Mouse (Mus musculus) frontal cortex, postnatal 36 days (tissue): ENCODE data around the gene Kcne2.

Experiments used
- DNase-seq, 2 experiments: peaks; one replicate each; pipeline ENCODE4 v3.0.0; 2022; ENCODE audit warnings: low spot score in 2 of 2

Kcne2 gene

DNA sequence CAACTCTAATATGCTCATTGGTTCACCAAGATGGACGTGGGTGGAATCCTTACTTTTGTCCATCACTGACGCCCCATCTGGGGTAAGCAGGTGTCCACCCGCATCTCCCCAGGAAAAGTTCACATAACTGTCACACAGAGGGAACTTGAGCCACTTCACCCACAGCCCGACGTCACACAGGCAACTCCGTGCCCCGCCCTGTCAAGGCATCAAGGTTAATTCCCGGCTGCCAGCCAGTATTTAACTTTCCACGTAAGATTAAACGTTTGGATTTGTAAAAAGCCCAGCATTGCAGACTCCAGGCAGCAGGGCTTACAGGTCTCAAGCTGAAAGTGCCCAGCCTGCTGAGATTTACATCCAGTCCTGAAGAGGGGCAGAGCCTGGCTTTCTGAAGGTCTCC, at the start of gene Kcne2:
Gene Kcne2 (plus strand): TSS at position 289 of the 400 bp plus-strand sequence.
- no peak for DNase-seq

DNA sequence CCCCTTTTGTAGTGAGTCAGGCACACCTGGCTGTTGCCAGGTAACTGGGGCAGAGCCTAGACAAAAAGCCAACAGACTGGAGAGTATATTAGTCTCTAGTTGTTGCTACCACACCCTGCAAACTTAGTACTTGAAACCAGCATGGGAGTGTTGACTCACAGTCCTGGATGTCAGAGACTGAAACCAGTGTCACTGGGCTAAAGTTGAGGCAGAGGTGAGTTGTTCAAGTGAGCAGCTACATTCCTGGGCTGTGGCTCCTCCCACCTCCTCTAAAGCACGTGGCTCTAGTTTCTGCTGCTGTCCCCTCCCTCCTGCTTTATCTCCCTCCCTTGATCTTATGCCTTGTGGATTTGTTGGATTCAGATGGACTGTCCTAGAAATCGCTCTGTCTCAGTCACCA, 46.3 kb upstream of the Kcne2 start:
- no peak for DNase-seq

DNA sequence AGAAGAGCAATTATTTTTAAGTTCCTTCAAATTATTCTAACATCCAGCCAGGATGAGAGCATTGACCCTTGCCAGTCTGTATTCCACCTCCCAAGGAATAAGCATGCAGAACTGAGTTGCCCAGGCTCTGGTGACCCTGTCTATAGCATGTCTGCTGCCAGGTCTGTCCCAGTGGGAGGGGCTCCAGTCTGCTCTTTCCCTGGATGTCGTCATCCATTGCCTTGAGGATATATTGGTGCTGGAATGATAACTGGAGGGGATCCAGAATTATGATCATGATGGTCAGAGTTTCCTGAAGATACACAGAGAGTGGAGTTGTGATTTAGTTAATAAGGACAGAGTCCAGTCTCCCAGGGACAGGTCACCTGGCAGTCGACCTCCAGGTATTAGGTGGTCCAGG, 45.2 kb upstream of the Kcne2 start:
- DNase-seq, result no peak

DNA sequence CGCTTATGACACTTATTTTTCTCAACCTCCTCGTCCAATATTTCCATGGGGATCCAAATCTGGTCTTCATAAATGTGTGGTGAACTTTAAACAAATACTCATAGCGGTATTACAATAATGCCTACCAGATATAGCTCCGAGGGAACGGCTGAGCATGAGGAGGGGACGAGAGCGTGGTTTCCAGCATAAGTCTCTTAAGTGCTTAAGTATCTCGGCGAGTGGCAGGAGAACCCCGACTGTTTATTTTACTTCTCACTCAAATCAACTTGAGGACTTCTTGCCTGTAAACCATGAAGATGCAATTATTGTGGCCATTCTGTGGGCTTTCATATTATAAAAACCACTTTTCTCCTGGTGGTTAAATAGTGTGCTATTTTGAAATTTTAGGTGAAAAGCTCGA, 44.5 kb upstream of the Kcne2 start:
- no peak for DNase-seq

DNA sequence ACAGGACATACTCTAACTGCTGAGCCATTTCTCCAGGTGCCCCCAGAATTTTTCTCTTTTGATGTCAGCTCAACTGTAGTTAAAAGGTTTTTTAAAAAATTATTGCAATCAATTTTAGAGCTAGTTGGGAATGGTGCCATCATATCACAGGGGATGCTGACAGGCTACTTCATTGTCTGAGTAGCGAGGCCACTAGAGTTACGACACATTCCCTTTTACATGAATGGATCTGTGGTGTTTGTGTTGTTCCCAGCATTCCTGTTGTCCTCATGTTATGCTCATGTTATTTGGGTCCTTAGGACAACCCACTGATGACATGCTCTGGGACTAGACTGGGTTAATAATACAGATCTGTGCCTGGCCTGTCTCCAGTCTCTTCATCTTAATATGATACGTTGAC, 42.5 kb upstream of the Kcne2 start:
- DNase-seq, result no peak

DNA sequence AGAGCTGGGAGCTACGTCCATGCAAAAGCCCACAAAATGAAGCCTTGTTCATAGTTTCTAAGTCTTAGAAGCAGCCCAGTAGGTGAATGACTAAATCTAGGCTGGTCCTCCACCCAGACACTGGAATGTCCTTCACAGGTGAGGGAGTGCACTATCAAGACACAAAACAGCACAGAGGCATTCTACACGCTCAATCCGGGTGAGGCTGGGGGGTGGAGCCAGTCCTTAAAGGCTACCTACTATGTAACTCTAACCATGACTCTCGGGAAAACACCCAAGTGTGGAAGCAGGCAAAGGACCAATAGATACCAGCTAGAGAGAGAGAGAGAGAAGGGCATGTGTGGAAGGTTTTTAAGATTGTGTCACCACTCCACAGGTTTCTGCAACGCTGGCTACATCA, 41.7 kb upstream of the Kcne2 start:
- DNase-seq, result no peak

DNA sequence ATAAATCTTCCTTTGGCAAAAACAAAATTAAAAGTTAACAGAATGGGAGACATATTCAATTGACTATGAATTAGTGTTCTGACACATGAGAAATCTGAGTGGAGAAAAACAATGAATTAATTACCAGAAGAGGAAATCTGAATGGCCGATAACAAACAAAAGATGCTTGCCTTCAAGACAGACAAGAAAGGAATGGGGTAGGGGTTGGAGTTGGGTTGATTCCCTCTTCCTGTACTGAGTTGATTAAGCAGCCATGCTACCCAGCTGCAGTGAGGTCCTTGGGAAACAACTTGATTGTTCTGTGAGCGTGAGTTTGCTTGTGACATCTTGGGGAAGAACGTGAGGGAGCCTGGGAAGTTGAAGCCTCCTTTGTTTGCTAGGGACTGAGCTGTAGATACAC, 37.9 kb upstream of the Kcne2 start:
- no peak for DNase-seq

DNA sequence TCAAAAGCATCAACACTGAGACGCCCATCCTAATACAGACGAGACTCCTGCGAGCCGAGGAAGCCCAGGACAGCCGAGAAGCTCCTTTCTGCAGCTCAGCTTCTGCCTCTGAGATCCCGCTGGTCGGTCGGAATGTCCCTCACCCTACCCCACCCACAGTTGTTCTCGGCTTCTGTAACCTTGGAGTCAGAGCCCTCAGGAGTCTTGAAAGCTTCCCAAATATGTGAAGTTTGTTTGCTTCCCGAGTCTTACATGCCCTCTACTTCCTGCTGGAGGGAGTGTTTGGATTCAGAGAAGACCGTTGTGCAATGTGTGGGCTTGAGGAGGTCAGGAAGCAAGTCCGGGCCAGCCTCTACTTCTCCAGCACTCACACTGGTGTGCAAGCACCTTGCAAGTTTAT, 24.3 kb upstream of the Kcne2 start:
- no peak for DNase-seq

DNA sequence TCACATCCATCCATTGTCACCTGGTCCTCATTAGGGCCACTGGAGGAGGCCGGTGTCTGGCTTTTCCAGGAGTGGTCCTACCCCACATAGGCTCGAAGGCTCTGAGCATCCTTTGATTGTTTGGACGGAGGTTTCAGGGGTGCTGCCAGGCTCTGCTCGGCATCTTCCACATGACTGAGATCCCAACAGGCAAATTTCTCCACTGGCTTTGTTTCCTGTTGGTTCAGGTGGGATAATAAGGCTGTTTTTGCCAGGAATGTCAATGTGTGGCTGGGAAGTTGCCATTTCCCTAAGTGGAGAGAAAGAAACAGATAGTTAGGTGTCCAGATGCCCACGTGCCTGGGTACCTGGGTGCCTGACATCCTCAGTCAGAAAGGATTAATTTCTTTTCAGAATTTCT, 17.7 kb upstream of the Kcne2 start:
- DNase-seq, result no peak

DNA sequence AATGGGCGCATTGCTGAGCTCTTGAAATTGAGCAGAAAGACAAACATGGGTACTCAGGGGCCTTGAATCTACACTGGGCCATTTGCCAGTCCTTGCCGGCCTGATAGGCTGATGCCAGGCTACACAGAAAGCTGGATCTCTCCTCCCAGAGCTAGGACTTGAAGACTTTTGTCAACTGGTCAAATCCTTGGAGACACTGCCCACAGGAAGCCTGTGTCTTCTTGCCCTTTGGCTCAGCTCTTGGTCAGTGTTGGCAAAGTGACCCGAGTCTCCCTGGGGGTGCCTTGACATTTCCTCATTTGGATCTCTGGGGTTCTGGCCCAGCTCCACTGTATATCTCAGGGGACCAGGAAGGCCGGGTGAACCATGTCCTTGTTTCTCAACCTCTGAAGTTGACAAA, 16.7 kb upstream of the Kcne2 start:
- no peak for DNase-seq

DNA sequence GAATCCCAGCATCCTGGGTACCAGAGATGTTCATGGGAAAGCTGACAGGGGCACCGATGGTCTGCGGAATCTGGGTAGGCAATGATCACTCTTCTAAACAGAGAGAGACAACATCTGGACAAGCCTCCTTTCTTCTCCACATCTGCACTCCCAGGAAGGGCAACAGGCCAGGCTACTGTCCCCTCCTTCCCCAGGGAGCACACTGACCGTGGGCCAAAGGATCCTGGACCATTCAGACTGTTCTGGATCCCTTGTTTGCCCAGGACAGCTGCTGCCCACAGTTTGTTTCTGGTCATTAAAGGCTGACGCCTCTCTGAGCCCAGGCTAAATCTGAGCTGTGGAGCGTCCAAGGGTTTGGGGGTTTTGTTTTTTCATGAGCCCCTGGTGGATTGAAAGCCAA, 9.5 kb upstream of the Kcne2 start:
- no peak for DNase-seq

DNA sequence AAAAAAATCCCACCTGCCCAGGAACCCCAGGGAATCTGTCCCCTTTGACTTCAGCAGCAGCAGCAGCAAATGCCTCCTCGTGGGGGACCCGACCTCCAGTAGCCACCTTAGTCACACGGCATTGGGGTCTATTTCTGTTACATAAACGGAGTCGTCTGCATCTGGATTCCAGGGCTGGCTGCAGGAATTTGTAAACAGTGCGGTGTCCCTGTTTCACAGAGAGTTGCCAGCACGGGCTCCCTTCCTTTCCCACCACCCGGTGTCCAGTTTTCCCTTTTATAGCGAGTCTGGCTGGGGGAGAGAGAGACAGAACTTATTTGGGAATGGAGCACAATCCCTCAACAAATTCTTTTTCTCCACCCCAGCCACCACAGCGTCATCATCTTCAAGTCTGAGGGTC, 7.1 kb upstream of the Kcne2 start:
- no peak for DNase-seq

DNA sequence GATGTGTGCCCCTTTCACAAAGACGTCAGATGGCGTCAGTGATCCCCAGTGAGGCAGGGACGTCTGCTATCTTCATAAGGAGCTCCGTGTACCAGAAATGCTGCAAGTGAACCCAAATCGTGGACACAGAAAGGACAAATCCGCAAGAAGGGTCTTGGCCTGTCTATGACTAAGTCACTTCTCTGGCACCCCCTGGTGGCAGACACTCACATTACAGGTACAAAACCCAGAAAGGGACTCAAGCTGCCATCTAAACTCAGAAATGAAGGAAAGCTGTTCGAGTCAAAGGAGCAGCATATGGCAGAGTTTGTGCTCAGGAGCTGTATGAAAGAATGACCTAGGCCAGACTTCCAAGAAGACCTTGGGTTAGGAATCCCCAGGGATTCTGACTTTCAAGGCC, 5.6 kb upstream of the Kcne2 start:
- peak; percentile 89 to 91 for DNase-seq

DNA sequence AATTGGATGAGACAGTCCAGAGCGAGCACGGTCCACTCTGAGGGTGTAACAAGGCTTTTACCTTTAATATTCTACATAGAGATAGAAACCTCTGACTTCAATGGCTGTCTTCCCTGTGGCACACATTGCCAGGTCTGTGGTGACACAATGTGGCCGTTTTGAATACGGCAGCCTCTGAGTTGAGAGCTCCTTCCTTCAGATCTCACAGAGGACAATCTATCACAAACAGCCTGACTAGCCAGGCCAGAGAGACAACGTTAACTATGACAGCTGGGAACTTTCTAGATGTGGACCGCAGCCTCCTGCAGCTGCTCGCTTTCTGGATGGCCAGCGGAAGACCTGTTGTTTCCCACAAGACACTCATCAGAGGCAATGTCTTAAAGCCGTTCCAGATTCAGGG, 3.4 kb upstream of the Kcne2 start:
- peak in 1 of 2 experiments; percentile 29 for DNase-seq

DNA sequence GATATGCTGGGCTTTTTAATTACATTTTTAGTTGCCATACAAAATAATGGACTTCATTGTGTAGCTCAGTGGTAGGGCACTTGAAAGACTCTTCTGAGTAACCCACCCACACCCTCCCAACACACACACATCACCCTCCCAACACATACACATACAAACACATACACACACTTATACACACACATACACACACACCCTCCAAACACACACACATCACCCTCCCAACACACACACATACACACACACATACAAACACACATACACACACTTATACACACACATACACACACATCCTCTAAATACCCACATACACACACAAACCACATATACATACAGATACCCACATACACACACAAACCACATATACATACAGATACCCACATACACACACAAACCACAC, 2.1 kb upstream of the Kcne2 start:
- DNase-seq, result no peak

DNA sequence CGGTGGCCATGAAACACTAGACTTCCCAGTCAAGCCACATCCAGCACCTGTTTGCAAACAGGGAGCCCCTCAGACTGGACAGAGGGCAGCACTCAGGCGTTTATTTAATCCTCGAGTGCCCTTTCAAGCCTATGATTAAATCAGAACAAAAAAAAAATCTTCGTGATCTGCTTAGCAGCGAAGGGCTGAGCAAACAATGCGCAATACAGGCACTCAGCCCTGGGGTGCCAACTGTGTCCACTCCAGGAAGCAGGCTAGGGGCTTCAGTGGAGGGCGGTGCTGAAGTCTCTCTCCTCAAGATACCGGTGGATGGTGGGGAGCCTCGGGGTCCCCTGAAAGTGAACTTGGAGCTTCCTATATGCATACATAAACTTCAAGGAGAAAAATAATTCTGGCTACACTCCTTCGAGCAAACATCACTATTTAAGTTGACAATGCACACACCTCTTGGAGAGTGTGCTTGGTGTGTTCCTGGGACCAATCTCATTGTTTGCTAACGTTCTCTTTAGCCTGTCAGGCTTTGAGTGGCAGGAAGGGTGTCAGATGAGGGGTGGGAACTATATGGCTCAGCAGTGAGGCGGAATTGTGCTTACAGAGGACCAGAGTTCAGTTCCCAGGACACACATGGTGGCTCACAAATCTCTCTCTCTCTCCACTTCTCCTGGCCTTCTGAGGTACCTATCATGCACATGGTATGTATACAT, 2.2 kb downstream of the Kcne2 start:
- no peak for DNase-seq

DNA sequence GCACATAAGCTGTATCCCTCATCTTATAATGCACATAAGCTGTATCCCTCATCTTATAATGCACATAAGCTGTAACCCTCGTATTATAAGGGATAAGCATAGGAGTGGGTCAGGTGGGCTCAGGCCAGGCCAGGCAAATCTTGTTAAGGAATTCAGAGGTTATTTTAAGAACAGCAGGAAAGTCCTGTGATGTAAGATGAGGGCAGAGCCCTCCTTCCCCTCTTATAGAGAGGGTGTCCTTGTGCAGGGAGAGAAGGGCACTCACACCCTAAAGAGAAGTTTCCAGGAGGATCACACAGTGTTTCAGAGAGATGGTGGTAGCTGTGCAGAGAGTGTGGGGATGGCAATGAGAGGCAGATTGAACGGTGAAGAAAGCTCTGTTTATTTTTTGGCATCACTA, 3.1 kb downstream of the Kcne2 start:
- no peak for DNase-seq

DNA sequence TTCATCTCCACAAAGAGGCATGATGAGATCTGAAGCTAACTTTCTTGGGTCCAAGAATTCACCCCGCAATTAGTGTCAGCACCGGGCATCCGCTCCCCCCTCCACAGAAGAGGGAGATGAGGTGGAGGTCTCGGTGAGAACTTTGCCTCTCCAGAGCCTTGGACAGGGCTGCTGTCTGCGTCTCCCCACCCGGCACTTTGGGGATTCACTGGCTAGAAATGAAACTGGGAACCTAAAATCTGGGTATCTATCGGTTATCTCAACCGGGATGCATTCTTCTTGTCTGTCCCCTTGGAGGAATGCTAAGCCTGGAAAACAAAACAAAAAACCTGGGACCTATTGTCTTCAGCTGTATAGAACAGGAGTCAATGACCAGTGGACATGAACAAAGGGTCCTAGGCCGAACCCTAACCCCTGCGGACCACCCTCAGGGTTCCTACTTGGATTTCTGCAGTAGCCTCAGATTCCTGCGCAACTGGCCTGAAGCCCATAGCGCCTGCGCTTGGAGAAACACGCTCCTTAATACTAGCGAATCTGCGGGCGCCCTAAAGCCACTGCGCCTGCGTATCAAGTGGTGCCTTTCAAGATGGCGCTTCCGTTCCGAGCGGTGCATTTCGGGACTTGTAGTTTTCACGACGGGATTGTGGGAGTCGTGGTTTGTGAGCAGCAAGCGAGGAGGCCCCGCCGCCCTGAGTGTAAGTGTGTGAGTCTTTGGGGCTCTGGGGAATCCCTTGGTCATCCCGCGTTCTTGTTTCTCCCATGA, 8.6 kb downstream of the Kcne2 start, which contains the start of gene Smim11:
Gene Smim11 (plus strand): TSS at position 638 of the 763 bp plus-strand sequence.
- DNase-seq, result peak; percentile 96 to 98

DNA sequence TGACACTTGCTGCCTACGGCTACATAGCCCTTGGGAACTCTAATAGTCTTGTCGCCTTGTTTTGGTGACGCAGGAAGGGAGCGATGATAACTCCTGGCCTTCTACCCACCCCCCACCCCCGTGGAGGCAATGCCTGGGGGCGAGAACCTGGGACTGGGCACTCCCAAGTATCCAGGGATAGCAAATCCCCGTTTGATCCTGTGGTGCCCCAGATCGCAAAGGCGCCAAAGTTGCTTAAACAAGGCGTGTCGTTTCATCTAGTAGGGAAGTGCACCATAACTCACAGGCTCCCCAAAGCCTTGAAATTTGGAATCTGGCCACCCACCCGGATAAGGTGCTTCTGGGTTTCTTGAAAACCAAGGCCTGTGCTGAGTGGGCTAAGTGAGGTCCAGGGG, 9.2 kb downstream of the Kcne2 start:
- no peak for DNase-seq

DNA sequence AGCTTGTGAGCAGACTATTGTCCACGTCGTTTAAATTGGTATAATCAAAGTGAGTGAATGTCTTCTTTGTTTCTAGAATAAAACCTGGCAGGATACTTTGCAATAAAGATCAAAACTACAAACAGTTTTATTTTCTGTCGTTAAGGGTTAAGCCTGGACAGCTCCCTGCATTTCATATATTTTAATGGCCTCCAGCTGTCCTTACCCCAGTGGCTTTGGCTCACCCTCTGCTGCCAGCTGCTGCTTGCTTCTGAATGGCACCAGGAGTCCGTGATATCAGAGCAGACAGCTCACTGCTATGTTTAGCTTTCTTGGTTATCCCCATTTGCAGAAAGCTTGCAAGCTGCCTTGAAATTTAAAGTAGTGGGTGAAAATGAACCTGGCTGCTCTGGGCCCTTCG, 9.8 kb downstream of the Kcne2 start:
- no peak for DNase-seq

DNA sequence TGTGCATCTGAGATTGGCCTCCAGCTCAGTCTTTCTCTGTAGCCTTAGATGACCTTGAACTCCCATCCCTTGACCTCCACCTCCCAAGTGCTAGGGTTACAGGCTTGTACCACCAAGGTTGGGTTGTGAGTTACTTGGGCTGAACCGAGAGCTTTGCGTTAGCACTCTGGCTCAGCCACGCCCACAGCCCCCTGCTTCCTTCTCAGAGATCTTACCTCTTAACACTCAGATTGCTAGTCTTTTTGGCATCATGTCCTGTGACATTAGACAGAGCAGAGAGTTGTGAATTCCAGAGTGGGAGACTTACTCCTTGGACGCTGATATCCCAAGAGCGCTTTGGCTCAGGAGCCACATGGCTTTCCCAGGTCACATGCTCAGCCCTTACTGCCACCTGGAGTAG, 10.3 kb downstream of the Kcne2 start:
- no peak for DNase-seq

DNA sequence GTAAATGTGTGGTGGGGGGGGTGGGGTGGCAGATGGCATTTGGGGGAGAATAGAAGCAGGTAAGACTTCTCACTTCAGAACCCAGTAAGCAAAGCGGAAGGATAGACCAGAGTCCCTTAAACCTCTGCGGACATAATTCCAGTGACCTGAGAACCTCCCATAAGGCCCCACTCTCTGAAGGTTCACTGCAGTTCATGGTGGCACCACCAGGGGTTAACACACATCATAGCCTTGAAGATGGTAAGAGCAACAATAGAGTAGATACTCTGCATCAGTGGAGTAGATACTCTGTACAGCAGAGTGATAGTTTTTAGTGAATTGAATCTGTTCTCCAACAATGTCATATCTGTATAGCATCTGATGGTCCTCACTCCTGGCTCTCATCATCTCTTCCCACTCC, 13.3 kb downstream of the Kcne2 start:
- no peak for DNase-seq

DNA sequence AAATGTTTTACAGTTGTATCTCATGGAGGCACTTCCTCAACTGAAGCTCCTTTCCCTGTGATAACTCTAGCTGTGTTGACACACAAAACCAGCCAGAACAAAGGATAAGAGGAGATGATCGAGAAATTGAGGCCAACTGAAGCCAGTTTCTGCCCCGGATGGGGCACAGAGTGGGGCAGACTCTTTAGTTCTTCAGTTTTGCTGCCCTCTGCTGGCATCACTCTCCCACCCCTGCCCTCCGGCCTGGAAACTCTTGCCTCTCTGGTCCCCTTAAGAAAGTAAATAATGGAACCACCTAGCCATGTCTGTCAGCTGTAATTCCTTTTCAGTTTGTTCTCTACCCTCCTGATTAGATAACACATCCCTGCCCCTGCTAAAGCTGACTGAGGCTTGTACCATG, 15.8 kb downstream of the Kcne2 start:
- DNase-seq, result no peak

DNA sequence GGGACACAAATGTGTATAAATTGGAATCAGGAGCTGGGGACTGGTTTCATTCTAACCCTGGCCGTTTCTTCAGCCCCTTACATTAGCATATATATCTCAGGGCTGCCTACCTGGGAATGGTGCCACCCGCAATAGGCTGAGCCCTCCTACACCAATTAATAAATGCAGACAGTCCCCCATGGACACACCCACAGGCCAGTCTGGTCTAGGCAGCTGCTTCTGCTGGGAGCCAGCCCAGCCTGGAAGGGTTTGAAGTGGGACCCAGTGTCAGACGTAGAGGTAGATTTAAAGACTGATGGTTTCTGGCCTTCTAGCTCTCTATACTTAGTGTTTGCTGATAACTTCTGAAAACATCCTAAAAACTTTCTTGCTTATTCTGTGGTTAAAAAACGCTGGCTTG, 16.9 kb downstream of the Kcne2 start:
- no peak for DNase-seq
